Mouse (Mus musculus): ENCODE measurements at regions not wholly inside any gene's neighbourhood (a gene's known extent, or its start where the extent isn't known, plus 50 kb on each side); places are given as distances from the start of the nearest gene placed in this dataset.

- H3K9ac ChIP-seq = no peak overlapping the region
- H3K4me2 ChIP-seq = no peak overlapping the region
- no peak overlapping the region for H3K4me3 ChIP-seq
- no peaks in the 10 kb centered on the region for H3K36me3 ChIP-seq (replicated peaks)
- no peaks in the 10 kb centered on the region for H3K4me1 ChIP-seq
- ATAC-seq (replicated peaks) = no peak
- H3K27ac ChIP-seq = no peak overlapping the region
- 95% methylated on average over 1 of the region's 1 CpGs for WGBS
- H3K27me3 ChIP-seq (replicated peaks) = no peaks in the 10 kb centered on the region
- H3K9me3 ChIP-seq = no peaks in the 10 kb centered on the region
Measured at GRCm38 (mm10) chr16:86399288-86399687, 497.7 kb upstream of the Adamts5 start.

GRCm38 (mm10) chr16:86397521-86397920, 495.9 kb upstream of the Adamts5 start:
- H3K9ac ChIP-seq = no peak overlapping the region
- H3K9me3 ChIP-seq = no peaks in the 10 kb centered on the region
- no peaks in the 10 kb centered on the region for H3K36me3 ChIP-seq (replicated peaks)
- no peak for ATAC-seq (replicated peaks)
- H3K27ac ChIP-seq = no peak overlapping the region
- H3K4me3 ChIP-seq = no peak overlapping the region
- 83% methylated on average over 2 of the region's 2 CpGs for WGBS
- no peaks in the 10 kb centered on the region for H3K27me3 ChIP-seq (replicated peaks)
- no peak overlapping the region for H3K4me2 ChIP-seq
- H3K4me1 ChIP-seq = no peaks in the 10 kb centered on the region

GRCm38 (mm10) chr16:86389063-86389723, 487.6 kb upstream of the Adamts5 start:
- no peak overlapping the region for H3K4me3 ChIP-seq
- no peak for ATAC-seq (replicated peaks)

GRCm38 (mm10) chr16:86388128-86388527, 486.5 kb upstream of the Adamts5 start:
- H3K4me3 ChIP-seq = no peak overlapping the region
- H3K27ac ChIP-seq = no peak overlapping the region
- H3K27me3 ChIP-seq (replicated peaks) = no peaks in the 10 kb centered on the region
- H3K36me3 ChIP-seq (replicated peaks) = no peaks in the 10 kb centered on the region
- no peaks in the 10 kb centered on the region for H3K9me3 ChIP-seq
- no peak overlapping the region for H3K9ac ChIP-seq
- H3K4me2 ChIP-seq = no peak overlapping the region
- WGBS = 93% methylated on average over 1 of the region's 1 CpGs
- no peak for ATAC-seq (replicated peaks)
- no peaks in the 10 kb centered on the region for H3K4me1 ChIP-seq

More at GRCm38 (mm10) chr16:86389063-86389723, 487.6 kb upstream of the Adamts5 start:
- Histone ChIP-seq H3K9me3 (no peaks in the 10 kb centered on the region), H3K4me2 (no peak overlapping the region), H3K27ac (no peak overlapping the region), H3K36me3 (replicated peaks) (no peaks in the 10 kb centered on the region), H3K4me1 (no peaks in the 10 kb centered on the region), H3K27me3 (replicated peaks) (no peaks in the 10 kb centered on the region), H3K9ac (no peak overlapping the region)
- 84% methylated on average over 3 of the region's 3 CpGs for WGBS

- no peaks in the 10 kb centered on the region for H3K27me3 ChIP-seq (replicated peaks)
- no peak for ATAC-seq (replicated peaks)
Measured at GRCm38 (mm10) chr16:86377991-86378390, 476.4 kb upstream of the Adamts5 start.

GRCm38 (mm10) chr16:86371652-86372051, 470.0 kb upstream of the Adamts5 start:
- no peak overlapping the region for H3K9ac ChIP-seq
- H3K9me3 ChIP-seq = no peaks in the 10 kb centered on the region
- H3K27me3 ChIP-seq (replicated peaks) = no peaks in the 10 kb centered on the region
- no peaks in the 10 kb centered on the region for H3K4me1 ChIP-seq
- no peaks in the 10 kb centered on the region for H3K36me3 ChIP-seq (replicated peaks)
- ATAC-seq (replicated peaks) = no peak
- no peak overlapping the region for H3K4me3 ChIP-seq
- WGBS = 80% methylated on average over 4 of the region's 4 CpGs
- no peak overlapping the region for H3K4me2 ChIP-seq
- H3K27ac ChIP-seq = no peak overlapping the region

More at GRCm38 (mm10) chr16:86377991-86378390, 476.4 kb upstream of the Adamts5 start:
- WGBS = 39% methylated on average over 3 of the region's 3 CpGs
- H3K9me3 ChIP-seq = no peaks in the 10 kb centered on the region
- no peak overlapping the region for H3K4me2 ChIP-seq
- no peaks in the 10 kb centered on the region for H3K36me3 ChIP-seq (replicated peaks)
- H3K4me3 ChIP-seq = no peak overlapping the region
- H3K27ac ChIP-seq = no peak overlapping the region
- H3K4me1 ChIP-seq = no peaks in the 10 kb centered on the region
- H3K9ac ChIP-seq = no peak overlapping the region

GRCm38 (mm10) chr16:86368449-86368848, 466.8 kb upstream of the Adamts5 start:
- no peak for ATAC-seq (replicated peaks)
- Histone ChIP-seq H3K36me3 (replicated peaks) (no peaks in the 10 kb centered on the region), H3K27ac (no peak overlapping the region), H3K4me3 (no peak overlapping the region), H3K9ac (no peak overlapping the region), H3K4me1 (no peaks in the 10 kb centered on the region), H3K27me3 (replicated peaks) (no peaks in the 10 kb centered on the region), H3K9me3 (no peaks in the 10 kb centered on the region), H3K4me2 (no peak overlapping the region)
- 88% methylated on average over 5 of the region's 5 CpGs for WGBS

- H3K36me3 ChIP-seq (replicated peaks) = no peaks in the 10 kb centered on the region
- H3K27me3 ChIP-seq (replicated peaks) = no peaks in the 10 kb centered on the region
- no peak overlapping the region for H3K4me2 ChIP-seq
- no peak overlapping the region for H3K27ac ChIP-seq
- H3K4me1 ChIP-seq = no peaks in the 10 kb centered on the region
- ATAC-seq (replicated peaks) = no peak
- no peaks in the 10 kb centered on the region for H3K9me3 ChIP-seq
- H3K9ac ChIP-seq = no peak overlapping the region
- no peak overlapping the region for H3K4me3 ChIP-seq
- 82% methylated on average over 1 of the region's 1 CpGs for WGBS
Measured at GRCm38 (mm10) chr16:86366197-86366596, 464.6 kb upstream of the Adamts5 start.

- Histone ChIP-seq H3K4me1 (no peaks in the 10 kb centered on the region), H3K27ac (no peak overlapping the region), H3K9me3 (no peaks in the 10 kb centered on the region), H3K9ac (no peak overlapping the region), H3K4me2 (no peak overlapping the region), H3K27me3 (replicated peaks) (no peaks in the 10 kb centered on the region), H3K4me3 (no peak overlapping the region), H3K36me3 (replicated peaks) (no peaks in the 10 kb centered on the region)
- no peak for ATAC-seq (replicated peaks)
- 92% methylated on average over 5 of the region's 5 CpGs for WGBS
Measured at GRCm38 (mm10) chr16:86361099-86361498, 459.5 kb upstream of the Adamts5 start.

GRCm38 (mm10) chr16:86355036-86355435, 453.4 kb upstream of the Adamts5 start:
- H3K36me3 ChIP-seq (replicated peaks) = no peaks in the 10 kb centered on the region
- H3K4me3 ChIP-seq = no peak overlapping the region
- 83% methylated on average over 2 of the region's 2 CpGs for WGBS
- no peak overlapping the region for H3K9ac ChIP-seq
- H3K4me1 ChIP-seq = no peaks in the 10 kb centered on the region
- no peak for ATAC-seq (replicated peaks)
- no peaks in the 10 kb centered on the region for H3K27me3 ChIP-seq (replicated peaks)
- no peak overlapping the region for H3K4me2 ChIP-seq
- no peak overlapping the region for H3K27ac ChIP-seq
- no peaks in the 10 kb centered on the region for H3K9me3 ChIP-seq

GRCm38 (mm10) chr16:86347753-86348152, 446.1 kb upstream of the Adamts5 start:
- WGBS = 88% methylated on average over 5 of the region's 5 CpGs
- Histone ChIP-seq H3K4me2 (no peak overlapping the region), H3K4me1 (no peaks in the 10 kb centered on the region), H3K27ac (no peak overlapping the region), H3K36me3 (replicated peaks) (no peaks in the 10 kb centered on the region), H3K27me3 (replicated peaks) (no peaks in the 10 kb centered on the region), H3K4me3 (no peak overlapping the region), H3K9ac (no peak overlapping the region), H3K9me3 (no peaks in the 10 kb centered on the region)
- no peak for ATAC-seq (replicated peaks)

GRCm38 (mm10) chr16:86346916-86347315, 445.3 kb upstream of the Adamts5 start:
- no peak for ATAC-seq (replicated peaks)
- Histone ChIP-seq H3K4me1 (no peaks in the 10 kb centered on the region), H3K4me2 (no peak overlapping the region), H3K36me3 (replicated peaks) (no peaks in the 10 kb centered on the region), H3K4me3 (no peak overlapping the region), H3K9me3 (no peaks in the 10 kb centered on the region), H3K9ac (no peak overlapping the region), H3K27me3 (replicated peaks) (no peaks in the 10 kb centered on the region), H3K27ac (no peak overlapping the region)
- 65% methylated on average over 3 of the region's 3 CpGs for WGBS

- Histone ChIP-seq H3K4me2 (no peak overlapping the region), H3K27ac (no peak overlapping the region), H3K36me3 (replicated peaks) (no peaks in the 10 kb centered on the region), H3K4me3 (no peak overlapping the region), H3K9ac (no peak overlapping the region), H3K4me1 (no peaks in the 10 kb centered on the region), H3K27me3 (replicated peaks) (no peaks in the 10 kb centered on the region), H3K9me3 (no peaks in the 10 kb centered on the region)
- ATAC-seq (replicated peaks) = no peak
- WGBS = 92% methylated on average over 2 of the region's 2 CpGs
Measured at GRCm38 (mm10) chr16:86340311-86340710, 438.7 kb upstream of the Adamts5 start.

Data from midbrain, embryonic 15.5 days (tissue).